Mouse (Mus musculus) lung, postnatal 0 days (tissue): ENCODE data around the gene Hist1h2af. TPM values are rescaled to one million over a fixed set of nuclear protein-coding genes. Genes with fewer than 3 reads are reported as not detected.
"Not testable (repeated sequence)": the region's sequence is repeated elsewhere in the genome, so short reads cannot be mapped to it uniquely, and the experiment has no call there.

Experiments used
- ATAC-seq: fragments of 200-750 bp; cut with Nextera tagmentation; 2 replicates; pipeline ENCODE4 v1.8.0; 2017; ENCODE audit warnings: moderate library complexity
- DNase-seq: peaks from one replicate; pipeline ENCODE4 v3.0.0-alpha.2; 2016; ENCODE audit warnings: low spot score
- H3K27ac ChIP-seq: fragments of 300-500 bp; sonication (generic); 2 replicates; pipeline ENCODE4 v1.5.1; 2014; ENCODE audit warnings: antibody characterized with exemption, mild to moderate bottlenecking, low read length, mixed read lengths
- H3K27me3 ChIP-seq: fragments of 300-500 bp; sonication (generic); replicated peaks from 2 replicates; pipeline ENCODE4 v1.6.1; 2014; ENCODE audit warnings: low read length, mixed read lengths; ENCODE audit not compliant: insufficient read depth
- H3K36me3 ChIP-seq: fragments of 300-500 bp; sonication (generic); 2 replicates; pipeline ENCODE4 v1.6.1; 2014; ENCODE audit warnings: low read length, mixed read lengths; ENCODE audit not compliant: insufficient read depth
- H3K4me1 ChIP-seq: fragments of 300-500 bp; sonication (generic); 2 replicates; pipeline ENCODE4 v1.6.1; 2014; ENCODE audit warnings: antibody characterized with exemption, low read depth, low read length, mixed read lengths; ENCODE audit not compliant: insufficient read depth
- H3K4me2 ChIP-seq: fragments of 300-500 bp; sonication (generic); replicated peaks from 2 replicates; pipeline ENCODE4 v1.6.1; 2014; ENCODE audit warnings: low read depth, mild to moderate bottlenecking, low read length, moderate library complexity, mixed read lengths
- H3K4me3 ChIP-seq: fragments of 300-500 bp; sonication (generic); 2 replicates; pipeline ENCODE4 v1.5.1; 2014; ENCODE audit warnings: low read depth, low read length
- H3K9ac ChIP-seq: fragments of 300-500 bp; sonication (generic); replicated peaks from 2 replicates; pipeline ENCODE4 v1.6.1; 2014; ENCODE audit warnings: low read depth, mild to moderate bottlenecking
- H3K9me3 ChIP-seq: fragments of 300-500 bp; sonication (generic); 2 replicates; pipeline ENCODE4 v1.6.1; 2016; ENCODE audit warnings: low read length, mixed read lengths
- CTCF ChIP-seq: IDR thresholded peaks from 2 replicates; pipeline ENCODE4 v1.5.1; 2016; ENCODE audit warnings: antibody characterized with exemption, mild to moderate bottlenecking
- EP300 ChIP-seq: IDR thresholded peaks from 2 replicates; pipeline ENCODE4 v1.6.1; 2016; ENCODE audit warnings: antibody characterized with exemption, mild to moderate bottlenecking, control low read depth
- WGBS: fragments of 180-500 bp; shearing (Covaris S2); extraction: QIAGEN DNeasy Blood & Tissue Kit; methylation state at CpG from one replicate; pipeline ENCODE4 v1.1.7; 2014; 5-methylcytosine and 5-hydroxymethylcytosine counted together
- polyA plus RNA-seq: library from polyadenylated mRNA; unstranded; fragments of >200 nt; fragmentation: Nextera tagmentation; extraction: Ambion mirVana; gene quantifications from 2 replicates; pipeline ENCODE4 v1.2.1, GENCODE M21; 2015

Hist1h2af gene
- polyA plus RNA-seq, 1 experiment from 2014 or later: 1.3 TPM

- H3K4me2 ChIP-seq: no peak overlapping the region
- no peaks in the 10 kb centered on the region for H3K4me1 ChIP-seq
- H3K9ac ChIP-seq: no peak overlapping the region
- DNase-seq (no peak), ATAC-seq (no peak)
- H3K4me3 ChIP-seq: no peak overlapping the region
- TF ChIP-seq EP300: no peak
- H3K9me3 ChIP-seq: no peaks in the 10 kb centered on the region
- H3K36me3 ChIP-seq: no peaks in the 10 kb centered on the region
- H3K27me3 ChIP-seq: no peaks in the 10 kb centered on the region
- no peak overlapping the region for H3K27ac ChIP-seq
- 49% methylated on average over 5 of the region's 5 CpGs for WGBS
These were observed 13.0 kb downstream of the Hist1h2af start for GRCm38 (mm10) chr13:23546694-23547093.

- WGBS: 0% methylated on average over 3 of the region's 3 CpGs
- TF ChIP-seq EP300: no peak
- no peak for TF ChIP-seq CTCF
These were observed 17.0 kb downstream of the Hist1h2af start for GRCm38 (mm10) chr13:23550761-23551145.

GRCm38 (mm10) chr13:23551146-23551834 is 17.6 kb downstream of the Hist1h2af start, which contains the start of gene Hist1h4f:
TSS of gene Hist1h4f (minus strand) at chr13:23551648.
- not testable (repeated sequence) for H3K9me3 ChIP-seq, H3K27me3 ChIP-seq, H3K36me3 ChIP-seq, H3K4me1 ChIP-seq
- peak within 1 kb of the TSS; percentile 43 for H3K9ac ChIP-seq
- peak within 1 kb of the TSS; percentile 75 for H3K27ac ChIP-seq
- ATAC-seq: peak; percentile 77
- peak within 1 kb of the TSS; percentile 59 for H3K4me2 ChIP-seq
- peak; percentile 97 for DNase-seq
- peak within 1 kb of the TSS; percentile 41 for H3K4me3 ChIP-seq
- peak; percentile 89 for TF ChIP-seq EP300
- peak; percentile 66 for TF ChIP-seq CTCF
- WGBS: under 1% methylated on average over 47 of the region's 47 CpGs

More at GRCm38 (mm10) chr13:23550761-23551145, 17.0 kb downstream of the Hist1h2af start:
- ATAC-seq (no peak), DNase-seq (no peak)
- Histone ChIP-seq H3K36me3 (no peaks in the 10 kb centered on the region), H3K4me2 (peak overlapping the region; percentile 59), H3K27me3 (no peaks in the 10 kb centered on the region), H3K4me3 (peak overlapping the region; percentile 41), H3K4me1 (no peaks in the 10 kb centered on the region), H3K9me3 (no peaks in the 10 kb centered on the region), H3K27ac (peak overlapping the region; percentile 75), H3K9ac (no peak overlapping the region)

GRCm38 (mm10) chr13:23551931-23552914 is 18.5 kb downstream of the Hist1h2af start:
- peak overlapping the region; percentile 41 for H3K4me3 ChIP-seq
- H3K9ac ChIP-seq: no peak overlapping the region
- H3K4me1 ChIP-seq: no peaks in the 10 kb centered on the region
- TF ChIP-seq CTCF (no peak), EP300 (no peak)
- H3K27ac ChIP-seq: peak overlapping the region; percentile 75; the same call in 1 of the 2 replicates
- H3K4me2 ChIP-seq: peak overlapping the region; percentile 59
- no peaks in the 10 kb centered on the region for H3K36me3 ChIP-seq
- H3K9me3 ChIP-seq: no peaks in the 10 kb centered on the region
- ATAC-seq: no peak
- 38% methylated on average over 8 of the region's 8 CpGs for WGBS
- DNase-seq: peak; percentile 4
- H3K27me3 ChIP-seq: no peaks in the 10 kb centered on the region

GRCm38 (mm10) chr13:23552962-23553361 is 19.3 kb downstream of the Hist1h2af start, which contains the start of gene Hist1h1d:
TSS of gene Hist1h1d (plus strand) at chr13:23553262.
- 0 out of 2 replicates have a peak within 1 kb of the TSS, but pooled peaks have one; percentile 56 for H3K4me3 ChIP-seq

GRCm38 (mm10) chr13:23554393-23554792 is 20.7 kb downstream of the Hist1h2af start:
- Histone ChIP-seq H3K27ac (peak overlapping the region; percentile 94), H3K36me3 (no peaks in the 10 kb centered on the region), H3K4me2 (peak overlapping the region; percentile 98), H3K4me3 (peak overlapping the region; percentile 56), H3K9ac (peak overlapping the region; percentile 66), H3K4me1 (no peaks in the 10 kb centered on the region), H3K9me3 (no peaks in the 10 kb centered on the region), H3K27me3 (no peaks in the 10 kb centered on the region)
- ATAC-seq (no peak), DNase-seq (no peak)
- TF ChIP-seq EP300 (no peak; the same call in 1 of the 2 replicates), CTCF (no peak)
- WGBS: 15% methylated on average over 9 of the region's 9 CpGs

More at GRCm38 (mm10) chr13:23552962-23553361, 19.3 kb downstream of the Hist1h2af start, which contains the start of gene Hist1h1d:
- peak within 1 kb of the TSS; percentile 98; the same call in 1 of the 2 replicates for H3K4me2 ChIP-seq
- ATAC-seq (no peak), DNase-seq (no peak)
- H3K27ac ChIP-seq: peak within 1 kb of the TSS; percentile 94; the same call in 1 of the 2 replicates
- H3K36me3 ChIP-seq: no peaks in the 10 kb centered on the region
- no peak within 1 kb of the TSS for H3K9ac ChIP-seq
- no peaks in the 10 kb centered on the region for H3K4me1 ChIP-seq
- H3K9me3 ChIP-seq: no peaks in the 10 kb centered on the region
- H3K27me3 ChIP-seq: no peaks in the 10 kb centered on the region
- TF ChIP-seq CTCF (no peak), EP300 (no peak)
